Mouse (Mus musculus) embryonic facial prominence, embryonic 13.5 days (tissue): ENCODE results near the gene Erv3. TPM values are rescaled to one million over a fixed set of nuclear protein-coding genes. Genes with fewer than 3 reads are reported as not detected.
"Not testable (repeated sequence)": the region's sequence is repeated elsewhere in the genome, so short reads cannot be mapped to it uniquely, and the experiment has no call there.

Source experiments
- ATAC-seq: fragments of 200-750 bp; cut with Nextera tagmentation; 2 replicates; pipeline ENCODE4 v1.8.0; 2017; ENCODE audit warnings: low read depth; ENCODE audit not compliant: insufficient number of reproducible peaks, insufficient read depth, low FRiP score, low TSS enrichment
- H3K27ac ChIP-seq: fragments of 300-500 bp; sonication (generic); 2 replicates; pipeline ENCODE4 v1.5.1; 2015; ENCODE audit warnings: moderate library complexity, mild to moderate bottlenecking, inconsistent platforms
- H3K27me3 ChIP-seq: fragments of 300-500 bp; sonication (generic); 2 replicates; pipeline ENCODE4 v1.6.1; 2015; ENCODE audit warnings: mild to moderate bottlenecking, inconsistent platforms
- H3K36me3 ChIP-seq: fragments of 300-500 bp; sonication (generic); 2 replicates; pipeline ENCODE4 v1.6.1; 2015; ENCODE audit warnings: mild to moderate bottlenecking, inconsistent platforms
- H3K4me1 ChIP-seq: fragments of 300-500 bp; sonication (generic); 2 replicates; pipeline ENCODE4 v1.6.1; 2015; ENCODE audit warnings: inconsistent platforms
- H3K4me2 ChIP-seq: fragments of 300-500 bp; sonication (generic); 2 replicates; pipeline ENCODE4 v1.6.1; 2015; ENCODE audit warnings: moderate library complexity, mild to moderate bottlenecking, inconsistent platforms
- H3K4me3 ChIP-seq: fragments of 300-500 bp; sonication (generic); 2 replicates; pipeline ENCODE4 v1.5.1; 2015; ENCODE audit warnings: mild to moderate bottlenecking, inconsistent platforms
- H3K9ac ChIP-seq: fragments of 300-500 bp; sonication (generic); 2 replicates; pipeline ENCODE4 v1.6.1; 2015; ENCODE audit warnings: mild to moderate bottlenecking, inconsistent platforms
- H3K9me3 ChIP-seq: fragments of 300-500 bp; sonication (generic); 2 replicates; pipeline ENCODE4 v1.6.1; 2016; ENCODE audit warnings: inconsistent platforms
- WGBS: fragments of 180-500 bp; shearing (Covaris S2); methylation state at CpG from one replicate; pipeline ENCODE4 v1.1.7; 2015; ENCODE audit warnings: mixed read lengths; 5-methylcytosine and 5-hydroxymethylcytosine counted together
- polyA plus RNA-seq: library from polyadenylated mRNA; unstranded; fragments of >200 nt; fragmentation: Nextera tagmentation; extraction: Ambion mirVana; gene quantifications from 2 replicates; pipeline ENCODE4 v1.2.1, GENCODE M21; 2015

The Erv3 gene
- polyA plus RNA-seq, 1 experiment from 2014 or later, result not detected

GRCm38 (mm10) chr2:131840611-131841320 is 18.8 kb downstream of the Erv3 start:
- no peak for ATAC-seq
- Histone ChIP-seq H3K9me3 (no peaks in the 10 kb centered on the region), H3K27ac (no peak overlapping the region), H3K36me3 (no peaks in the 10 kb centered on the region), H3K4me1 (no peaks in the 10 kb centered on the region), H3K27me3 (no peaks in the 10 kb centered on the region), H3K9ac (no peak overlapping the region), H3K4me3 (no peak overlapping the region), H3K4me2 (no peak overlapping the region)
- 70% methylated on average over 9 of the region's 9 CpGs for WGBS

- Histone ChIP-seq H3K27ac (no peak overlapping the region), H3K4me3 (no peak overlapping the region), H3K4me1 (no peaks in the 10 kb centered on the region), H3K36me3 (no peaks in the 10 kb centered on the region), H3K27me3 (no peaks in the 10 kb centered on the region), H3K9ac (no peak overlapping the region), H3K9me3 (peaks cover 8% of the 10 kb centered on the region; the same call in 1 of the 2 replicates), H3K4me2 (no peak overlapping the region)
- ATAC-seq, result no peak
- WGBS, result 94% methylated on average over 1 of the region's 1 CpGs
Measured at GRCm38 (mm10) chr2:131834296-131834695, 25.3 kb downstream of the Erv3 start.

- H3K4me2 ChIP-seq, result no peak overlapping the region
- ATAC-seq, result no peak
- peaks cover 8% of the 10 kb centered on the region; the same call in 1 of the 2 replicates for H3K9me3 ChIP-seq
- H3K4me1 ChIP-seq, result no peaks in the 10 kb centered on the region
- WGBS, result 16% methylated on average over 2 of the region's 2 CpGs
- H3K27me3 ChIP-seq, result no peaks in the 10 kb centered on the region; the same call in 1 of the 2 replicates
- no peak overlapping the region for H3K27ac ChIP-seq
- H3K9ac ChIP-seq, result no peak overlapping the region
- H3K36me3 ChIP-seq, result no peaks in the 10 kb centered on the region
- H3K4me3 ChIP-seq, result no peak overlapping the region
Measured at GRCm38 (mm10) chr2:131831861-131832260, 27.7 kb downstream of the Erv3 start.

GRCm38 (mm10) chr2:131830945-131831344 is 28.6 kb downstream of the Erv3 start:
- H3K27ac ChIP-seq, H3K36me3 ChIP-seq, H3K4me3 ChIP-seq, ATAC-seq, H3K9ac ChIP-seq, H3K4me1 ChIP-seq, H3K27me3 ChIP-seq, H3K4me2 ChIP-seq, H3K9me3 ChIP-seq: not testable (repeated sequence)
- 77% methylated on average over 4 of the region's 4 CpGs for WGBS

- no peaks in the 10 kb centered on the region; the same call in 1 of the 2 replicates for H3K27me3 ChIP-seq
- H3K9me3 ChIP-seq, result peaks cover 3% of the 10 kb centered on the region; the same call in 1 of the 2 replicates
- 37% methylated on average over 18 of the region's 18 CpGs for WGBS
- ATAC-seq, result no peak
- H3K27ac ChIP-seq, result no peak overlapping the region
- peak overlapping the region; percentile 34 for H3K4me2 ChIP-seq
- H3K36me3 ChIP-seq, result no peaks in the 10 kb centered on the region
- no peaks in the 10 kb centered on the region for H3K4me1 ChIP-seq
- no peak overlapping the region for H3K4me3 ChIP-seq
- no peak overlapping the region for H3K9ac ChIP-seq
Measured at GRCm38 (mm10) chr2:131827999-131828975, 31.3 kb downstream of the Erv3 start.

GRCm38 (mm10) chr2:131827026-131827687 is 32.4 kb downstream of the Erv3 start:
- Histone ChIP-seq H3K4me3 (no peak overlapping the region), H3K4me1 (peaks cover 4% of the 10 kb centered on the region; the same call in 1 of the 2 replicates), H3K27ac (no peak overlapping the region), H3K4me2 (no peak overlapping the region), H3K36me3 (no peaks in the 10 kb centered on the region), H3K9me3 (no peaks in the 10 kb centered on the region), H3K27me3 (no peaks in the 10 kb centered on the region; the same call in 1 of the 2 replicates), H3K9ac (no peak overlapping the region)
- ATAC-seq, result no peak
- WGBS, result 70% methylated on average over 4 of the region's 4 CpGs

- Histone ChIP-seq H3K9ac (no peak overlapping the region), H3K4me3 (no peak overlapping the region), H3K4me2 (no peak overlapping the region), H3K9me3 (no peaks in the 10 kb centered on the region), H3K4me1 (peaks cover 18% of the 10 kb centered on the region), H3K36me3 (no peaks in the 10 kb centered on the region), H3K27ac (no peak overlapping the region), H3K27me3 (no peaks in the 10 kb centered on the region; the same call in 1 of the 2 replicates)
- WGBS, result 55% methylated on average over 2 of the region's 2 CpGs
- no peak for ATAC-seq
Measured at GRCm38 (mm10) chr2:131825498-131825897, 34.0 kb downstream of the Erv3 start.

- 52% methylated on average over 2 of the region's 2 CpGs for WGBS
- H3K9ac ChIP-seq, result no peak overlapping the region
- ATAC-seq, result no peak
- no peaks in the 10 kb centered on the region for H3K36me3 ChIP-seq
- peaks cover 21% of the 10 kb centered on the region for H3K4me1 ChIP-seq
- H3K4me3 ChIP-seq, result no peak overlapping the region
- no peak overlapping the region for H3K27ac ChIP-seq
- no peaks in the 10 kb centered on the region for H3K9me3 ChIP-seq
- H3K4me2 ChIP-seq, result no peak overlapping the region
- no peaks in the 10 kb centered on the region; the same call in 1 of the 2 replicates for H3K27me3 ChIP-seq
Measured at GRCm38 (mm10) chr2:131823931-131824330, 35.6 kb downstream of the Erv3 start.

GRCm38 (mm10) chr2:131822492-131822891 is 37.1 kb downstream of the Erv3 start:
- WGBS, result 69% methylated on average over 3 of the region's 3 CpGs
- Histone ChIP-seq H3K36me3 (no peaks in the 10 kb centered on the region), H3K9ac (no peak overlapping the region), H3K27me3 (no peaks in the 10 kb centered on the region; the same call in 1 of the 2 replicates), H3K4me2 (no peak overlapping the region), H3K4me3 (no peak overlapping the region), H3K27ac (no peak overlapping the region), H3K9me3 (no peaks in the 10 kb centered on the region), H3K4me1 (peaks cover 21% of the 10 kb centered on the region)
- no peak for ATAC-seq

- Histone ChIP-seq H3K4me2 (no peak overlapping the region), H3K9ac (no peak overlapping the region), H3K9me3 (no peaks in the 10 kb centered on the region), H3K4me3 (no peak overlapping the region), H3K36me3 (no peaks in the 10 kb centered on the region), H3K4me1 (peaks cover 21% of the 10 kb centered on the region), H3K27me3 (no peaks in the 10 kb centered on the region), H3K27ac (no peak overlapping the region; the same call in 1 of the 2 replicates)
- 48% methylated on average over 3 of the region's 3 CpGs for WGBS
- ATAC-seq, result no peak
Measured at GRCm38 (mm10) chr2:131821708-131821990, 37.9 kb downstream of the Erv3 start.

GRCm38 (mm10) chr2:131820932-131821707 is 38.4 kb downstream of the Erv3 start:
- H3K27me3 ChIP-seq, result no peaks in the 10 kb centered on the region
- no peak overlapping the region for H3K4me3 ChIP-seq
- peaks cover 21% of the 10 kb centered on the region for H3K4me1 ChIP-seq
- no peak for ATAC-seq
- H3K9ac ChIP-seq, result 0 out of 2 replicates have a peak overlapping the region, but pooled peaks have one; percentile 44
- H3K4me2 ChIP-seq, result no peak overlapping the region
- 27% methylated on average over 6 of the region's 6 CpGs for WGBS
- no peaks in the 10 kb centered on the region for H3K36me3 ChIP-seq
- H3K9me3 ChIP-seq, result no peaks in the 10 kb centered on the region
- no peak overlapping the region for H3K27ac ChIP-seq
